Mouse (Mus musculus): ENCODE results near the gene Btnl10. TPM values are rescaled to one million over a fixed set of nuclear protein-coding genes. Genes with fewer than 3 reads are reported as not detected.

The Btnl10 gene
- total RNA-seq, 4 experiments from 2014 or later, result not detected

DNA sequence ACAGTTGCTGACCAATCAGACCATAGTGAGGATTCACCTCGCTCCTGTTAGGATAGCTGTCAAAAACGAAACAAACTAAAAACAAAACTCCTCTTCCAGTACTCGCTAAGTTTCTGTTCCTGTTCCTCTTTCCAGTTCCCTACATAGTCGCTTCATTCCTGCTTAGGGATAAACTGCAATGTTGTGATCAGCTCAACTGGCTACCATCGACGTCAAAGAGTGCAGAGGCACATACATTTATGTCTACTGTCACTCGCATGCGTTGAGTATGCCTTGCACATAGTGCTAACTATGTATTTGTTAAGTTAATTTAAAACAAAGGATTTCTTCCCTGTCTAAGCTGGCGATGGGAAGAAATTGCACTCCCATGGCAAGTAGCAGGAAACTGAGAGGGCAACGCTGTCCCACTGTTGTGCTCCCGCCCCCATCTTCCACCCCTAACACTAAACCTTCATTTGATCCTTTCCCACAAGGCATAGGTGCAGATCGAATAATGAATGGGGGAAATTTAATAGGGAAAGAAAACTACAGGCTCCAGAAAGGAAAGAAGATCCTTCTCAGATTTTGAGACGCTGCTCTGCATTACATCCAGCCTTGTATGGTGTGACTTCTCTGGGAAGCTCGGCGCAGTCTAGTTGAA is 41.6 kb downstream of the Btnl10 start:
- no peak for DNase-seq (ENCODE audit: low spot score in 2 of 2)

DNA sequence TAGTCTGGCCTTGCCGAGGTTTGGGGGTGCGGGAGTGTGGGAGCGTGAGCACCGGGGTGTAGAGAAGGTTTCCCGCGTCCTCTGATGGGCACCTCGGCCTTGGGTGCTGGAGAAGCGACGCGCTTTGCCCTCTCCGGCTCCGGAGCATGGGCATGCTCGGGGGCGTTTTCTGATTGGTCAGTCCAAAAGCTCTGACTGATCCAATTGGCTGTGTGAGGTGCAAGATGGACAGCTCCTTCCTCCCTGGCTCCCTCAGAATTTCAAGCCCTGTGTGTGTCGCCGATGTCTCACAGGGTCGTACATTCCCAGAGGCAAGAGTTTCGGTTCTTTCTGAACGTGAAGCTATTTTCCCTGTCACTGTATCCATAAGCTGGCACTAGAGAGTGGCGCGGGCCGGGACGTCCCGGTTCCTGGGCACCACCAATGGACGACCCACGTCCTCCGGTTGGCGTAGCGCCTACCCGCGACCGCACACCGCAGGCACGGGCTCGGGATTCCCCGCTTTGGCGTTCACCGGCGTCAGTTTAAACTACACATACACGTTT is 42.3 kb downstream of the Btnl10 start:
- peak in 1 of 2 experiments; percentile 42 for DNase-seq (ENCODE audit: low spot score in 2 of 2)

DNA sequence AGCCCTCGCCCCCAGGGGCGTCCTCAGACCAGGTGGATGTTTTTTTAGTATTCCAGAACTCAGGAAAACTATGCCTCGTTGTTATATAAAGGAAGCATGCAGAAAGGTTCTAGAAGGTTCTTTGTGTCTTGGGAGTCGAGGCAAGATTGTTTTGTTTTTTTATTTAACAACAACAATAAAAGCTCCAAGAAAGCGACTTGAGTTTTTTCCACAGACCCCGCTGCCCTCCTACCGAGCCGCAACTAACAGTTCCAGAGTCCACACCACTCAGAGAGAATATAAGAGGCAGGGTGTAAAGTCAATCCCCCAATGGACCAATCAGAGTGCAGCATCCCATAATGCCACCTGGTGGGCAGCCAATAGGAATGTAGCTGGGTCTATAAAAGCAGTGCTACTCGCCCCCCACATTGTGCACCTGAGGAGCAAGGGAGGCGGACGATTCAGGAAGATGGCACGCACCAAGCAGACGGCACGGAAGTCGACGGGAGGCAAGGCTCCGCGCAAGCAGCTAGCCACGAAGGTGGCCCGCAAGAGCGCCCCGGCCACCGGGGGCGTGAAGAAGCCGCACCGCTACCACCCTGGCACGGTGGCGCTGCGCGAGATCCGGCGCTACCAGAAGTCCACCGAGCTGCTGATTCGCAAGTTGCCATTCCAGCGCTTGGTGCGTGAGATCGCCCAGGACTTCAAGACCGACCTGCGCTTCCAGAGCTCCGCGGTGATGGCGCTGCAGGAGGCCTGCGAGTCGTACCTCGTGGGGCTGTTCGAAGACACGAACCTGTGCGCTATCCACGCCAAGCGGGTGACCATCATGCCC is 43.9 kb downstream of the Btnl10 start:
- DNase-seq (ENCODE audit: low spot score in 2 of 2), result no peak

DNA sequence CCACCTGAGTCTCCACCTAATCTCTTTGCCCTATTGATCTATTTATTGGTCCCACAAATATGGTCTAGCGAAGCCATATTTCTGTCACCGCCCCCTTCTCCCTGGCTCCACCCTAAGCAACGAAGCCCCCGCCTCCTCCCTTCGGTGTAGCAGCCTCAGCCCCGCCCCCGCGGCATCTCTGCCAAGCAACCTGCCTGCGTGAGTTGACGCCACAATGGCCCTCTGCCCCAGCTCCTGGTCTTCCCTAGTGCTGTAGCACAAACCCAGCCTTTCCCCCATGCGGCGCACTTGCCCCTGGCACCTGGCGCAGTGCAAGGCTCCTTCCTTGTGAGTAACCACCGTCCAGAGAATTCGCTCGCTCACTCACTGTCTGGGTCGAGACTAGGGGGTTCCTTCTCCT is 45.8 kb downstream of the Btnl10 start:
- DNase-seq (ENCODE audit: low spot score in 2 of 2), result no peak

DNA sequence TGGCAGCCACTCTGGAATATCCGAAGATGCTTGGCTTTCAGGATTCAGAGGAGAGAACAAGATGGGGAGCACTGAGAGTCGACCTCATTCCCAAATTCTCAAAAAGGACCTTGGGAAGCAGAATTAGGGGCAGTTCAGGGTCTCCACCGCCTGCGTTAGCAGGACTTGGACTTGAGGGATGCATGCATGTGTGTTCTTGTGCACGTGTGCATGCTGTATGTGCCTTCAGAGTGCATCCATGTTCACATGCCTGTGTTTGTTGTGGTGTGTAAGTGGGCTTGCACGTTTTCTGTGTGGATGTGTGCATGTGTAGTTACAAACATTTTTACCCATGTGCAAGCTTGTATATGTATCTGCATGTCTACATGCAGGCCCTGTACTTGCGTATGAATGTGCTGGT is 46.5 kb downstream of the Btnl10 start:
- DNase-seq (ENCODE audit: low spot score in 2 of 2), result no peak

DNA sequence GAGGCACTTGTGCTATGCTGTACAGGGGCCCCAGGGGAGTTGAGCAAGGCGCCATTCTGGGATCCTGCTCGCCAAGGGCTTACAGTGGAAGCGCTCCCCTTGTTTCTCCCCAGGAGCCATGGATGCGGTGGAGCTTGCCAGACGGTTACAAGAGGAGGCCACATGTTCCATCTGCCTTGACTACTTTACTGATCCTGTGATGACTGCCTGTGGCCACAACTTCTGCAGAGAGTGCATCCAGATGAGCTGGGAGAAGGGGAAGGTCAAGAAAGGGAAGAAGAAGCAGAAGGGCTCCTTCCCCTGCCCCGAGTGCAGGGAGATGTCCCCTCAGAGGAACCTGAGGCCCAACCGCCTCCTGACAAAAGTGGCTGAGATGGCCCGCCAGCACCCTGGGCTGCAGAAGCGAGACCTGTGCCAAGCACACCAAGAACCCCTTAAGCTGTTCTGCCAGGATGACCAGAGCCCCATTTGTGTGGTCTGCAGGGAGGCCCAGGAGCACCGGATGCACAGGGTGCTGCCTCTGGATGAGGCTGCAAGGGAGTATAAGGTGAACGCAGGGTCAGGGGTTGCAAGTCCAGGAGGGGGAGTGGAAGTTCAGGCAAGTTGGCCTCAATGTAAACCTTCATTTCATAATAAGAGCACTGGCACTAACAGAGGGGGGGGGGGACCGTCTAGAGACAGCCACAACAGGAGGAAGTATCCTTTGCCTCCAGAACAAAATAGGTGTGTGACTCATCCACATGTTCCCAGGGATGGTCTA is 47.5 kb downstream of the Btnl10 start:
- no peak for DNase-seq (ENCODE audit: low spot score in 2 of 2)

DNA sequence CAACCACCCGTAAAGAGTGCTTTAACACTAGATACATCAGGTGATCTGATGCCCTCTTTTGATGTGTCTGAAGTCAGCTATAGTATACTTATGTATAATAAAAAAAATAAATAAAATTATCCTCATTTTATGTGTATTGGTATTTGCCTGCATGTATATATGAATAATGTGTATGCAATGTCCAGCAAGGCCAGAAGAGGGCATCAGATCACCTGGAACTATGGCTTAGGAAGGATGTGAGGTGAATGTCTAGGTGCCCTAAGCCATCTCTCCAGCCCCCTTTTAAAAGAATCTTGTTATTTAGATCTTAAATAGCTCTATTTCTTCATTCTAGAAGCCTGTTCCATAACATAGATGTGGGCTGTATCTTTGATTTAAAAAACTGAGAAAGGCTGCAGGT is 49.6 kb downstream of the Btnl10 start:
- no peak for DNase-seq (ENCODE audit: low spot score in 2 of 2)

DNA sequence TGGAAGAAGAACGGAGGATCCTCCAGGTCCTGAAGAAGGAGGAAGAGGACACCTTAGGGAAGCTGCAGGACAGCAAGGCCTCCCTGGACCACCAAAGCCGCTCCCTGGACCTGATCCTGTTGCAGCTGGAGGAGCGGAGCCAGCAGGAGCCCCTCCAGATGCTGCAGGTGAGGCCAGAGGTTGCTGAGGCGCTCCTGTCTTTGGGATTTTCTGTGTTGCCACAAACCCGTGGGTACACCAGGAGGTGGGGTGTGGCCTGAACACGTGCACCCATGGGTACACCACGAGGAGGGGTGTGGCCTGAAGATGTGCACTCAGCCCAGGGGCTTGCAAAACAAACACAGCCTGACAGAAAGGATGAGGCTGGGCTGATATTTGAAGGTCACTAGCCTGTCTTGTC is 50.8 kb downstream of the Btnl10 start:
- DNase-seq (ENCODE audit: low spot score in 2 of 2), result no peak

DNA sequence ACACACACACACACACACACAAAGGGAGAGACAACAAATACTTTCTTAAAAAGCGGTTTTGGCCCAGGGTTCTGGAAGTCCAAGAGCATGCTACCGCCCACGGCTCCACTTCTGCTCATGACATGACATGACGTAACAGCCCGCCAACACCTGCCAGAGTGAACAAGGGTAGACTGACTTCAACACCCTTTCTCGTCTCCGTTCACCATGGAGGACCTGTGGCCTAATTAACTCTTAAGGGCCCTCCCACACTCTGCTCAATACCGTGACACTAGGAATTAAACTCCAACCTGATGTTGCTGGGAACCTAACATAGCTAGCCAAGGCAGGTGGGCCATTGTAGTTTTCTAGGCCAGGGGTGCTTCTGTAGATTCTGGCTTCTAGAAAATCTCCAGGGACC is 51.3 kb downstream of the Btnl10 start:
- DNase-seq (ENCODE audit: low spot score in 2 of 2), result no peak

DNA sequence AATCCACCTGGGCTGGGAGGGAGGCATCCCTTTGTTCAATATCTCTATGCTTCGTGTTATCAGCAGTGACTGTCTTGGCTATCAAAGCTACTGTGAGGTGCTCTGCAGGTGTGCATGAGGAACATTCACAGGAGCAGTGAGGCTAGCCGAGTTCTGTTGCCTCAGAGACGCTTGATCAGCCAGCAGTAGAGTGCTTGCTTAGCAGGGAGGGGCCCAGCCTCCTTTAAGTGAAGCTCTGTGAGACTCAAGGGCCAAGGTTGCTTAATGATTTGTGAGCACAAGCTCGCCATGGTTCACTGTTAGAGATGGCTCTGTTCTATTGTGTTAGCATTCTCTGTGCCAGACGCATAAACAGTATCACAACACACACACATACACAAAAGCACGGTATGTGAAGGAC is 52.0 kb downstream of the Btnl10 start:
- no peak for DNase-seq (ENCODE audit: low spot score in 2 of 2)

DNA sequence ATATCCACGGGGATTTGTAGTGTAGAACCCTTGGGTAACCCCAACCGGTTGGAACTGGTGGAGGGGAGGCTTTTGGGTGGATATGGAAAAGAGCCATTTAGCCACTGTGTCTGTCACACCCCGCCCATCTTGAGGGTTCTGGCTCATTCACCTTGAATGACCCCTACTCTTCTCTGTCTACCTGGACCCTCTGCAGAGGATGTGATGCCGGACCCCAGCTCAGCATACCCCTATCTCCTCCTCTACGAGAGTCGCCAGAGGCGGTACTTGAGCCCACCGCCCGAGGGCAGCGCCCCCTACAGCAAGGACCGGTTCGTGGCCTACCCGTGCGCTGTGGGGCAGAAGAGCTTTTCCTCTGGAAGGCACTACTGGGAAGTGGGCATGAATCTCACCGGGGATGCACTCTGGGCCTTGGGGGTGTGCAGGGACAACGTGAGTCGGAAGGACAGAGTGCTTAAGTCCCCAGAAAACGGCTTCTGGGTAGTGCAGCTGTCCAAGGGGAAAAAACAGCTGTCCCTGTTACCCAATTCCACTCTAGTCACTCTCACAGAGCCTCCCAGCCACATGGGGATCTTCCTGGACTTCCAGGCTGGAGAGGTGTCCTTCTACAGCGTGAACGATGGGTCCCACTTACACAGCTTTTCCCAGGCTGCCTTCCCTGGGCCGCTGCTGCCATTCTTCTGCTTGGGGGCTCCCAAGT is 53.3 kb downstream of the Btnl10 start:
- DNase-seq (ENCODE audit: low spot score in 2 of 2), result no peak

DNA sequence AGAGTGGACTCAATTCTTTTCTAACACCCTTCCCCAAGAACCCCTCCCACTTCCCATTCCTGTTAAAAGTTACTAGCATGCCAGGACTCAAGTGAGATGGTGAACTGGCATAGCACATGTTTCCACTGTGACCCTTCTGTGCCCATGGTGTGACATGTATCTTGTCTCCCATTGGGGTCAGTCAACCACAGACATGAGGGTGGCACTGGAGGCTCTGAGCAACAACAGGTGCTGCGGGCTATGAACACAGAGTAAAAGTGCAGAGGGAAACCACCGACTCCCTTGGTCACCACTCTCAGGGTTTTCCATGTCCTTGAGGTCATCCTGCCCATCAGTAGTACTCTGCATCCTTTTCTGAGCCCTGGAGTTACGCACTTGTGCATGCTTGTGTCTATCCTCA is 54.1 kb downstream of the Btnl10 start:
- DNase-seq (ENCODE audit: low spot score in 2 of 2), result no peak

DNA sequence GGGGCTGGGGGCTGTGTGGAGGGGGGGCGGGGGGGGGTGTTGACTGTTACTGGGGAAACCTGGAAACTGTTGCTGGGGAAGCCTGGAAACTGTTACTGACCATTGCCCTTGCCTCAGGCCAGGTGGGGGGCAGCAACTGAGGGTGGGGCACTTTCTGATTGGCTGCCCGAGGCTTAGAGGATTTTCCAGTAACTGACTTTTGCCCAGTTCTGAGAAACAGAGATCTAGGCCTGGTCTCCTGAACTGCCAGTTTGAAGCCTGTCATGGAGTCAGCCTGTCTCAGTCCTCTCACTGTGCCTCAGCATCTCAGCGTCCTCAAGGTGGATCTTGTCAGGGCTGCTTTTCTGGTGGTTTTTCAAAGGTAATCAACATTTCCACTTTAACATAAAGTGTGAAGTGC is 56.7 kb downstream of the Btnl10 start:
- DNase-seq (ENCODE audit: low spot score in 2 of 2), result no peak

Small RNA genes within 50 kb of the gene (microRNA-seq; reads per million reads assigned to microRNA genes)
- not detected for gene Gm44313

Other genes starting within 250 kb of the Btnl10 start
- not detected for gene Olfr320, start 236.8 kb upstream of the Btnl10 start, total RNA-seq (2022)
- gene Olfr319, start 218.7 kb upstream of the Btnl10 start, total RNA-seq (2022), result not detected
- not detected for gene Olfr318, start 193.9 kb upstream of the Btnl10 start, total RNA-seq (2022)
- not detected for gene Olfr317, start 178.7 kb upstream of the Btnl10 start, total RNA-seq (2022)
- not detected for gene Olfr316, start 165.2 kb upstream of the Btnl10 start, total RNA-seq (2022)
- gene Olfr315, start 144.7 kb upstream of the Btnl10 start, total RNA-seq (2022), result not detected
- not detected for gene Olfr314, start 135.0 kb upstream of the Btnl10 start, total RNA-seq (2022)
- gene Fam183b, start 115.9 kb upstream of the Btnl10 start, total RNA-seq (2022), result not detected
- gene Olfr313, start 102.9 kb upstream of the Btnl10 start, total RNA-seq (2022), result not detected
- gene Olfr312, start 88.7 kb upstream of the Btnl10 start, total RNA-seq (2022), result not detected
- gene Olfr311, start 78.7 kb upstream of the Btnl10 start, total RNA-seq (2022), result not detected
- gene Gm12258, start 70.8 kb upstream of the Btnl10 start, total RNA-seq (2022), result under 1 TPM; 0.22 to 0.54 (median 0.36) TPM
- gene 2810021J22Rik, start 50.7 kb upstream of the Btnl10 start, total RNA-seq (2022), result 1 to 10 TPM; 1.2 to 2.5 (median 1.6) TPM
- 1 to 10 TPM; 2.6 to 4.8 (median 4.1) TPM for gene Zfp39, start 13.7 kb upstream of the Btnl10 start, total RNA-seq (2022)
- 100 to 1,000 TPM in 2 of 4 experiments, 10 to 100 TPM in 2; 97.5 to 116 (median 100) TPM for gene Rnf187, start 21.0 kb downstream of the Btnl10 start, total RNA-seq (2022)
- gene Hist3h2ba, start 31.0 kb downstream of the Btnl10 start, total RNA-seq (2022), result 1 to 10 TPM in 1 of 4 experiments, under 1 TPM in 1, not detected in 2; 0.52 to 1.2 TPM
- 10 to 100 TPM in 3 of 4 experiments, 1 to 10 TPM in 1; 8.9 to 14.8 (median 11.5) TPM for gene Hist3h2a, start 36.8 kb downstream of the Btnl10 start, total RNA-seq (2022)
- under 1 TPM; 0.08 to 0.31 (median 0.20) TPM for gene Trim17, start 36.8 kb downstream of the Btnl10 start, total RNA-seq (2022)
- 1 to 10 TPM; 4.8 to 8.5 (median 7.4) TPM for gene Trim11, start 60.2 kb downstream of the Btnl10 start, total RNA-seq (2022)
- 1,000 to 10,000 TPM; 2,003 to 2,639 (median 2,223) TPM for gene Obscn, start 218.5 kb downstream of the Btnl10 start, total RNA-seq (2022)
- 1 to 10 TPM; 6.1 to 7.4 (median 7.0) TPM for gene Iba57, start 245.8 kb downstream of the Btnl10 start, total RNA-seq (2022)